Mouse (Mus musculus): ENCODE data around the gene Apon. TPM values are rescaled to one million over a fixed set of nuclear protein-coding genes. Genes with fewer than 3 reads are reported as not detected.
A peak's percentile ranks its signal among the peaks of the same experiment; 100 is the strongest.
"Not testable (repeated sequence)": the region's sequence is repeated elsewhere in the genome, so short reads cannot be mapped to it uniquely, and the experiment has no call there.

Apon gene
- polyA plus RNA-seq, 1 experiment from 2014 or later: 0.31 TPM

DNA sequence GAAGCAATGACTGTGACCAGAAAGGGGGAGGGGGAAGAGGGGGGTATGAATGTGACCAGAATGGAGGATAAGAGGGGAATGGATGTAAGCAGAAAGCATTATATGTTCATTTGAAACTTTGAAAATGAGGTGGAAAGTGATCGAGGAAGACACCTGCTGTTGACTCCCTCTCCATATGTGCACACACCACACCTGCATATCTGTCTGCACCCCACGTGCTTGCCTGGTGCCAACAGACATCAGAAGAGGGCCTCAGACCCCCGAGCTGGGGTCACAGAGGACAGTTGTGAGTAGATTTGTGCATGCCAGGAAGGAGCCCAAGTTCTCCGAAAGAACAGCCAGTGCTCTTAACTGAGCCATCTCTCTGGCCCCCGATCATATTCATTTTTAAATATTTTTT, 6.0 kb downstream of the Apon start:
- Histone ChIP-seq H3K27ac (no peak overlapping the region), H3K9me3 (replicated peaks) (no peaks in the 10 kb centered on the region), H3K4me2 (no peak overlapping the region), H3K4me1 (replicated peaks) (peaks cover 4% of the 10 kb centered on the region; the same call in 1 of the 2 replicates), H3K9ac (no peak overlapping the region), H3K27me3 (no peaks in the 10 kb centered on the region), H3K36me3 (no peaks in the 10 kb centered on the region), H3K4me3 (replicated peaks) (no peak overlapping the region)
- WGBS (ENCODE audit: insufficient replicate concordance): 59% methylated on average over 5 of the region's 5 CpGs
- no peak for DNase-seq
- no peak for ATAC-seq (ENCODE audit: low read depth)

DNA sequence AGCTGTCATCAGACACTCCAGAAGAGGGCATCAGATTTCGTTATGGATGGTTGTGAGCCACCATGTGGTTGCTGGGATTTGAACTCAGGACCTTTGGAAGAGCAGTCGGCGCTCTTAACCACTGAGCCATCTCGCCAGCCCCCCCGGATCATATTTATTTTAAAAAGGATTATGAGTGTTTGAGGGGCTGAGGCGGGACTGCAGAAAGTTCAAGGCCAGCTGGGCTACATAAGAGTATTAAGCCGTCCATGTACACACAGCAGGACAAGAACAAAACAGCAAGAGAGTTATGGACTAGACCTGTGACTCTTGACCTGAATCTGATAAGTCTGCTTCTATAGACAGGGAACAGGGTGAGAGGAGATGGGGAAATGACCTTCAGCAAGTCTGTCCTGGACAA, 6.5 kb downstream of the Apon start:
- H3K4me2 ChIP-seq; ATAC-seq (ENCODE audit: low read depth); DNase-seq; H3K9ac ChIP-seq; H3K36me3 ChIP-seq; H3K4me3 ChIP-seq (replicated peaks); H3K4me1 ChIP-seq (replicated peaks); H3K27ac ChIP-seq; H3K9me3 ChIP-seq (replicated peaks); H3K27me3 ChIP-seq: not testable (repeated sequence)
- 79% methylated on average over 7 of the region's 7 CpGs for WGBS (ENCODE audit: insufficient replicate concordance)

DNA sequence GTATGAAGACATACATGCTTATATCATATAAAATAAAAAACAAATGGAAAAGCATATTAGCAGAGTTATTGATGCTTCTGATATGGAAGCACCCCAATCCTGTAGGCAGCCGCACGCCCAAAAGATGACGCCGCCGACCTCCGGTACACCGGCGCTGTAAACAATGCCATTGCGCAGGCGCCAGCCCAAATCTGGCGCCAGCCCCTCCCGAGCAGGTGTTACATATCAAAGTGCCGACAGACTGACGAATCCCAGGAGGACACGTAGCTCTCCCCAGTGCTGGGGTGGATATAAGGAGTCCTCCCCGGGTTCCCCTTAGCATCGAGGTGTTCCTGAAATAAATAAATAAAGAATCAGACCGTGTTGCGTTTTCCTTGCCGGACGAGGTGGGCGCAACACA, 8.4 kb downstream of the Apon start:
- no peak overlapping the region for H3K9ac ChIP-seq
- H3K4me1 ChIP-seq (replicated peaks): peaks cover 4% of the 10 kb centered on the region; the same call in 1 of the 2 replicates
- ATAC-seq (ENCODE audit: low read depth) (no peak), DNase-seq (no peak)
- H3K27me3 ChIP-seq: no peaks in the 10 kb centered on the region
- H3K9me3 ChIP-seq (replicated peaks): no peaks in the 10 kb centered on the region
- H3K4me2 ChIP-seq: no peak overlapping the region
- H3K36me3 ChIP-seq: no peaks in the 10 kb centered on the region
- WGBS (ENCODE audit: insufficient replicate concordance): 75% methylated on average over 22 of the region's 22 CpGs
- no peak overlapping the region for H3K4me3 ChIP-seq (replicated peaks)
- H3K27ac ChIP-seq: no peak overlapping the region

DNA sequence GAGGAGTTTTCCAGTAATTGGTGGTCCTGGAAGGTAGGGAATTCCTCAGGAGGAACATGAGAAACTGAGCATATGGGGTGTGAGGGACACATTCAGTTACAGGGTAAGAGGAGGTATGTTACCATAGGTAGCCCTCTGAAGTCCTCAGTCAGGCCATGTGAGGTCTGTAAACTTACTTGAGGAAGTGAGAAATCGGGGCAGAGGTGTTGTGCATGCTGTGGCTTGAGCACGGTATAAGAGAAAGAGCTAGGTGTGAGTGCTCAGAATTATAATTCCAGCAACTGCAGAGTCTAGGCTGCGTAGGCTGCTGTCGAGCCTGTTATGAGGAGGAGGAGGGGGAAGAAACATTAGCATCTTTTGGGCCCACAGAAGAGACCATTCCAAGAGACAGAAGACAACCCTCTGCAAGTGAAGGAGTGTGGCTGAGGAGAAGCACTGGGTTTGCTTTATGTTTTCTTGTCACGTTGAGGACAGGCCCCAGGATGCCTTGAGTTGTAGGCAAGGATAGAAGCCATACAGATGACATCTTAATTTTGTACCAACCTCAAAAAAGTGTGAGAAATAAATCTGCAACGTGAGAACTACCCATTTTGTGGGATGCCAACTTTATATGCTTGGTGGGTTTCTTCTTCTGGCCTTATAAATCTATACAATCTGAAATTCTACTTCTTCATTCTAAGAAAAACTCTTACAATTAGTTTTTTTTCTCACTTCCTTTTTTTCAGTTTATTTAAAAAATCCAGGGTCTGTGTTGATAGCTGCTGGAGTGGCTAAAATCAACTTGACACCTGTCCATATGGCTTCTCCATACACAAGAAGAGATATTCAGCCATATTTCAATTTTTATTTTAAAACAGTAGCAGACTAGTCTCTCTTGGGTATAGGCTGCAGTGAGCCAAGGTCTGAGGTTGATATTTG, 9.8 kb downstream of the Apon start:
- ATAC-seq (ENCODE audit: low read depth) (no peak), DNase-seq (no peak)
- Histone ChIP-seq H3K9me3 (replicated peaks) (no peaks in the 10 kb centered on the region), H3K27ac (no peak overlapping the region), H3K9ac (no peak overlapping the region), H3K36me3 (no peaks in the 10 kb centered on the region), H3K27me3 (no peaks in the 10 kb centered on the region), H3K4me2 (no peak overlapping the region), H3K4me1 (replicated peaks) (peaks cover 4% of the 10 kb centered on the region; the same call in 1 of the 2 replicates), H3K4me3 (replicated peaks) (no peak overlapping the region)
- WGBS (ENCODE audit: insufficient replicate concordance): 65% methylated on average over 6 of the region's 6 CpGs

DNA sequence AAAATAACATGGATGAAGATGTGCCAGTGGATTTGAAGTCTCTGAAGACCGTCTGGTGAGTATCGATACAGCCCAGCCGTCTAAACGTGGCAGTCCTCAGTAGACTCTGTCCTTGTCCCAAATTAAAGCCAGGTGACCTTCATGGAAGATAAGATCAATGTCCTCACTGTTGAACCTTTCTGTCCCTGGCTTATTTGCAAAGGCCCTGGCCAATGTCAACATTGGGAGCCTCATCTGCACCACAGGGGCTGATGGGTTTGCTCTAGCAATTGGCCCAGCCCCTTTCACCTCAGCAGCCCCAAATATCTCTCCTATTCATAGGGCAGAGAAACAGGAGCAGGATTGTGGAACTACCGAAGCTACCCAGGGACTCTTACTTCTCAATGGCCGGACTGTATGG, 14.5 kb downstream of the Apon start, which contains the start of gene Apof:
Gene Apof (plus strand): TSS at position 301 of the 400 bp plus-strand sequence.
- ATAC-seq (ENCODE audit: low read depth): no peak; the same call in 1 of the 2 replicates
- no peak for DNase-seq

DNA sequence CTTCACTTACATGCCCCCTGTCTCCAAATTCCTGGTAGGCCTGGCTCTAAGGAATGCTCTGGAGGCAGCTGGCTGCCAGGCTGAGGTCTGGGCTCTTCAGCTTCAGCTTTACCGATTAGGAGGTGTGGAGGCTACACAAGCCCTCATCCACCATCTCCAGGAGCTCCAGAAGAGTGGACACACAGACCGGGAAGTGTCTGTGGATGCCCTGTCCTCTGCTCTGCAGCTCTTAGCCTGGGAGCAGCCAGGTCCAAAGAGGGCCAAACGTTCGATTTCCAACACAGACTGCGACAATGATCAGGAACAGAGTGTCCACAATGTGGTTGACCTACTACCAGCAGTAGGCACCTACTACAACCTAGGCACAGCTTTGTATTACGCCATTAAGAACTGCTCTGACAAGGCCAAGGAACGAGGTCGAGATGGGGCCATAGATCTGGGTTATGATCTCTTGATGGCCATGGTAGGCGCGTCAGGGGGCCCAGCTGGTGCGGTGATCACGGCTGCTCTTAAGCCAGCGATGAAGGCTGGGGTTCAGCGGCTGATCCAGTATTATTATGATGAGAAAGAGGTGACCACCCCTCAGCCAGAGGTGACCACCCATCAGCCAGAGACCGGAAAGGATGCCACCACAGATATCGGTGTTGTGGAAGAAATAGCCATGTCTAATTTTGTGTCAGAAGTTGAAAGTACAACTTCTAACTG, 15.5 kb downstream of the Apon start:
- 81% methylated on average over 16 of the region's 16 CpGs for WGBS (ENCODE audit: insufficient replicate concordance)
- peaks cover 36% of the 10 kb centered on the region for H3K4me1 ChIP-seq (replicated peaks)
- H3K27ac ChIP-seq: peak overlapping the region; percentile 61
- H3K9me3 ChIP-seq (replicated peaks): no peaks in the 10 kb centered on the region
- peak overlapping the region; percentile 85 for H3K4me2 ChIP-seq
- no peak for ATAC-seq (ENCODE audit: low read depth)
- peak overlapping the region; percentile 86 for H3K4me3 ChIP-seq (replicated peaks)
- H3K27me3 ChIP-seq: no peaks in the 10 kb centered on the region
- H3K9ac ChIP-seq: peak overlapping the region; percentile 76
- no peaks in the 10 kb centered on the region for H3K36me3 ChIP-seq
- no peak for DNase-seq

More for the DNA sequence above, 14.5 kb downstream of the Apon start, which contains the start of gene Apof:
- H3K4me1 ChIP-seq (replicated peaks): peaks cover 35% of the 10 kb centered on the region
- peak within 1 kb of the TSS; percentile 71 for H3K27ac ChIP-seq
- no peaks in the 10 kb centered on the region for H3K27me3 ChIP-seq
- H3K36me3 ChIP-seq: no peaks in the 10 kb centered on the region
- peak within 1 kb of the TSS; percentile 85 for H3K4me2 ChIP-seq
- H3K9me3 ChIP-seq (replicated peaks): no peaks in the 10 kb centered on the region
- peak within 1 kb of the TSS; percentile 40 for H3K9ac ChIP-seq
- H3K4me3 ChIP-seq (replicated peaks): peak within 1 kb of the TSS; percentile 86
- WGBS (ENCODE audit: insufficient replicate concordance): 77% methylated on average over 6 of the region's 6 CpGs

DNA sequence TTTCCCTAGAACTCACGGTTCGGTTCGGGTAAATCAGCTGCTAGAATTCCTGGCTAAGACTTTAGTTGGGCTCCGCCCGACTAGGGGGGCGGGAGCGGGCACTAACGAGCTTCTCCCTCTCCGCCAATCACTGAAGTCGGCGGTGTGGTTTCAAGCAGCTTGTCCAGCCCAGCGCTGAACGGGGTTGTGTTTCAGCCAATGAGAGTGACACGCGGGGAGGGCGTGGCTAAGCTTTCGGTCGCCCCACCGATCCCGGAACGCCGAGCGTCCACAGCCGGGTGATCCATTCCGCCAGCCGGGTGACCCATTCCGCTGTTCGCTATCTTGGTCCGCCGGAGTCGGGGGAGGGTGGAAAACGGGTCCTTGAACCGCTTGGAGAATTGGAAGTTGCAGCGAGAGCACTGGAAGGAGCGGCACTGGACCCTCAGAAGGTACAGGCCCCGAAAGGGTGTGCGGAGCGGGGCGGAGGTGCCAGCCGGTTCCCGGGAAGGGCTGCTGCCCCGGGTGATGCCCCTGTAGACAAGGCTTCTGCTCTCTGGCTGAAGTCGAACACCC, 16.5 kb downstream of the Apon start, which contains the start of gene Stat2:
Gene Stat2 (plus strand): TSS at position 273 of the 555 bp plus-strand sequence.
- H3K27ac ChIP-seq: peak within 1 kb of the TSS; percentile 84
- no peaks in the 10 kb centered on the region for H3K27me3 ChIP-seq
- no peaks in the 10 kb centered on the region for H3K9me3 ChIP-seq (replicated peaks)
- peak; percentile 97 for DNase-seq
- peak within 1 kb of the TSS; percentile 89 for H3K9ac ChIP-seq
- peaks cover 36% of the 10 kb centered on the region for H3K4me1 ChIP-seq (replicated peaks)
- WGBS (ENCODE audit: insufficient replicate concordance): under 1% methylated on average over 43 of the region's 43 CpGs
- ATAC-seq (ENCODE audit: low read depth): peak; percentile 98
- H3K4me2 ChIP-seq: peak within 1 kb of the TSS; percentile 85
- H3K36me3 ChIP-seq: no peaks in the 10 kb centered on the region
- peak within 1 kb of the TSS; percentile 86 for H3K4me3 ChIP-seq (replicated peaks)

DNA sequence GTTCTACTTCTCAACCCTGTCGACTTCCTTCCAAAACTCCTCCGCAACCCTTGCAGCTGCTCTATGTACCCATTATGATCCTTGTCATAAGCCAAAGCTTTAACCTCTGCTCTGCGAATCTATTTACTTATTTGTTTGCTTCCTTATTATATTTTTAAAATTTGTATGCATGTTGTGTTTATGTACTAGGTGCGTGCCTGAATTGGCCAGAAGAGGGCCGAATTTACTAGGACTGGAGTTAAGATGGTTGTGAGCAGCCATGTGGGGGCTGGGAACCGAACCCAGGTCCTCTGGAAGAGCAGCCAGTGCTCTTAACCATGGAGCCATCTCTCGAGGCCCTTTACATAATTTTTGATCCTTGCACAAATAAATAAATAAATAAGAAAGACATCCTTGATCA, 17.0 kb downstream of the Apon start:
- Histone ChIP-seq H3K36me3 (no peaks in the 10 kb centered on the region), H3K27ac (peak overlapping the region; percentile 84), H3K4me2 (peak overlapping the region; percentile 85), H3K9ac (peak overlapping the region; percentile 89), H3K4me3 (replicated peaks) (peak overlapping the region; percentile 86), H3K9me3 (replicated peaks) (no peaks in the 10 kb centered on the region), H3K4me1 (replicated peaks) (peaks cover 36% of the 10 kb centered on the region), H3K27me3 (no peaks in the 10 kb centered on the region)
- no peak for DNase-seq
- 34% methylated on average over 7 of the region's 7 CpGs for WGBS (ENCODE audit: insufficient replicate concordance)
- ATAC-seq (ENCODE audit: low read depth): no peak

DNA sequence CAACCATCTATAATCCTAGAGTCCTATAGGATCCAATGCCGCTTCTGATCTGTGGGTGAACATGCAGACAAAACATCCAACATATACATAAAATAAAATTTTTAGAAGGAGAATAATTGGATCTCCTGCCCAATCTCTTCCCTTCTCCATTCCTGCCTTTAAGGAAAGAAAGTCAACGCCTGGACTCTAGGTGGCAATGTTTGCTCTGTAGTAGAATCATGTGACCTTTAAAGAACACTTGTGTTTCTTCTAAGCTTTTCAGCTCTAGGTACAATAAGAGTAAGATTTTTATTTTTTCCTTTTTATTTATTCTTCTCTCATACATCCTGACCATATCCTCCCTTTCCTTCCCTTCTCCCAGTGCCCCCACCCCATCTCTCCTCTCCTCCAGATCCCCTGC, 18.0 kb downstream of the Apon start:
- no peak overlapping the region for H3K9ac ChIP-seq
- 68% methylated on average over 2 of the region's 2 CpGs for WGBS (ENCODE audit: insufficient replicate concordance)
- peaks cover 6% of the 10 kb centered on the region; the same call in 1 of the 2 replicates for H3K36me3 ChIP-seq
- DNase-seq: no peak
- peak overlapping the region; percentile 85 for H3K4me2 ChIP-seq
- H3K27ac ChIP-seq: no peak overlapping the region; the same call in 1 of the 2 replicates
- peak overlapping the region; percentile 19; the same call in 1 of the 2 replicates for H3K4me3 ChIP-seq (replicated peaks)
- no peak for ATAC-seq (ENCODE audit: low read depth)
- H3K9me3 ChIP-seq (replicated peaks): no peaks in the 10 kb centered on the region
- peaks cover 36% of the 10 kb centered on the region for H3K4me1 ChIP-seq (replicated peaks)
- H3K27me3 ChIP-seq: no peaks in the 10 kb centered on the region

DNA sequence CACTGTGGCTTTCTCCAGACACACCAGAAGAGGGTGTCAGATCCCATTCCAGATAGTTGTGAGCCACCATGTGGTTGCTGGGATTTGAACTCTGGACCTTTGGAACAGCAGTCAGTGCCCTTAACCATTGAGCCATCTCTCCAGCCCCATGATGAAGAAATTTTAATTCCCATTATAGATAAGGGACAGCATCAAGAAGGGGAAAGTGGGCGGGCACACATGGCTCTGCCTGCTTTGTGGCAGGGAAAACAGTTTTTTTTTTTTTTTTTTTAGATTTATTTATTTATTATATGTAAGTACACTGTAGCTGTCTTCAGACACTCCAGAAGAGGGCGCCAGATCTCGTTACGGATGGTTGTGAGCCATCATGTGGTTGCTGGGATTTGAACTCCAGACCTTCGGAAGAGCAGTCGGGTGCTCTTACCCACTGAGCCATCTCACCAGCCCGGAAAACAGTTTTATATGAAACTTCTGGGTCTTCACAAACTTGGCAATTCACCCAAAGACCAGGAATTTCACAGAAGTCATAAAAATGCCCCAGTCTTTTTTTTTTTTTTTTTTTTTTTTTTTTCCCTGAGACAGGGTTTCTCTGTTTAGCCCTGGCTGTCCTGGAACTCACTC, 19.0 kb downstream of the Apon start:
- not testable (repeated sequence) for H3K27ac ChIP-seq; H3K27me3 ChIP-seq; H3K9ac ChIP-seq; DNase-seq; ATAC-seq (ENCODE audit: low read depth); H3K9me3 ChIP-seq (replicated peaks); H3K4me3 ChIP-seq (replicated peaks); H3K4me2 ChIP-seq
- H3K36me3 ChIP-seq: peaks cover 11% of the 10 kb centered on the region
- peaks cover 36% of the 10 kb centered on the region for H3K4me1 ChIP-seq (replicated peaks)
- WGBS (ENCODE audit: insufficient replicate concordance): 73% methylated on average over 4 of the region's 7 CpGs

Measured in liver, embryonic 13.5 days (tissue).